Mouse (Mus musculus): Measurements from ENCODE around the gene Bpi. TPM values are rescaled to one million over a fixed set of nuclear protein-coding genes. Genes with fewer than 3 reads are reported as not detected.

Gene Bpi
- polyA plus RNA-seq, 1 experiment from 2014 or later = not detected

GRCm38 (mm10) chr2:158247852-158248251 lies 10.0 kb upstream of the Bpi start:
- WGBS = 82% methylated on average over 6 of the region's 6 CpGs
- no peak for ATAC-seq (replicated peaks; ENCODE audit: low FRiP score, low TSS enrichment, low read depth)

DNA sequence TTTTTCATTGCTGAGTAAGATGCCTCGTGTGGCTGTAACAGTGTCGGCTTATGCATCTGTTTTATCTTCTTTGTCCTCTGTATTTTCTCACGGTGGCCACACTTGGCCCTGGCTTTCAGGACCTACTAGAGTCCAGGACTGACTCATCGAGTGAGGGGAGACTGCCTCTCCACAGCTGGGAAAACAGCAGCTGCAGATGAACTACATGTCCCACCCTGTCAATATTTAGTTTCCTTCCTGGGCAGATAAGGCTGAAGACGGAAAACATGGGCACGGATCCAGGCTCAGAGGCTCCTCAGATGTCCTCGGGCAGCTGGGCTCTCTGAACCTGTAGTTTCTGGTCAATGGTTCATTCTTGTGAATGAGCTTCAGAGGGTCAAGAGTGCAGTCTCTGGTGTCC lies 9.6 kb upstream of the Bpi start:
- ATAC-seq (replicated peaks; ENCODE audit: low FRiP score, low TSS enrichment, low read depth) (no peak), DNase-seq (ENCODE audit: low spot score) (no peak)
- no peak overlapping the region for H3K9ac ChIP-seq (ENCODE audit: low read length)
- WGBS = 39% methylated on average over 7 of the region's 7 CpGs
- no peaks in the 10 kb centered on the region for H3K36me3 ChIP-seq (ENCODE audit: control insufficient read depth, insufficient read depth, low read length)
- H3K27me3 ChIP-seq (replicated peaks; ENCODE audit: control insufficient read depth, insufficient read depth, low read length) = no peaks in the 10 kb centered on the region
- H3K4me2 ChIP-seq (ENCODE audit: low read length) = no peak overlapping the region
- no peak overlapping the region for H3K27ac ChIP-seq (ENCODE audit: low read depth)
- no peak overlapping the region for H3K4me3 ChIP-seq (ENCODE audit: low read depth, low read length)
- H3K9me3 ChIP-seq (ENCODE audit: control insufficient read depth, low read length) = no peaks in the 10 kb centered on the region
- no peaks in the 10 kb centered on the region for H3K4me1 ChIP-seq (replicated peaks; ENCODE audit: control insufficient read depth, insufficient read depth, low read length)

More at GRCm38 (mm10) chr2:158247852-158248251, 10.0 kb upstream of the Bpi start:
- no peaks in the 10 kb centered on the region for H3K9me3 ChIP-seq (ENCODE audit: control insufficient read depth, low read length)
- H3K27ac ChIP-seq (ENCODE audit: low read depth) = no peak overlapping the region
- no peaks in the 10 kb centered on the region for H3K36me3 ChIP-seq (ENCODE audit: control insufficient read depth, insufficient read depth, low read length)
- H3K4me1 ChIP-seq (replicated peaks; ENCODE audit: control insufficient read depth, insufficient read depth, low read length) = no peaks in the 10 kb centered on the region
- H3K4me2 ChIP-seq (ENCODE audit: low read length) = no peak overlapping the region
- DNase-seq (ENCODE audit: low spot score) = no peak
- no peak overlapping the region for H3K4me3 ChIP-seq (ENCODE audit: low read depth, low read length)
- no peaks in the 10 kb centered on the region for H3K27me3 ChIP-seq (replicated peaks; ENCODE audit: control insufficient read depth, insufficient read depth, low read length)
- no peak overlapping the region for H3K9ac ChIP-seq (ENCODE audit: low read length)

GRCm38 (mm10) chr2:158250558-158250957 lies 7.3 kb upstream of the Bpi start:
- Histone ChIP-seq H3K9me3 (ENCODE audit: control insufficient read depth, low read length) (no peaks in the 10 kb centered on the region), H3K36me3 (ENCODE audit: control insufficient read depth, insufficient read depth, low read length) (no peaks in the 10 kb centered on the region), H3K4me1 (replicated peaks; ENCODE audit: control insufficient read depth, insufficient read depth, low read length) (no peaks in the 10 kb centered on the region), H3K4me3 (ENCODE audit: low read depth, low read length) (no peak overlapping the region), H3K27me3 (replicated peaks; ENCODE audit: control insufficient read depth, insufficient read depth, low read length) (no peaks in the 10 kb centered on the region), H3K9ac (ENCODE audit: low read length) (no peak overlapping the region), H3K27ac (ENCODE audit: low read depth) (no peak overlapping the region), H3K4me2 (ENCODE audit: low read length) (no peak overlapping the region)
- WGBS = 71% methylated on average over 4 of the region's 4 CpGs
- DNase-seq (ENCODE audit: low spot score) = no peak
- ATAC-seq (replicated peaks; ENCODE audit: low FRiP score, low TSS enrichment, low read depth) = no peak

DNA sequence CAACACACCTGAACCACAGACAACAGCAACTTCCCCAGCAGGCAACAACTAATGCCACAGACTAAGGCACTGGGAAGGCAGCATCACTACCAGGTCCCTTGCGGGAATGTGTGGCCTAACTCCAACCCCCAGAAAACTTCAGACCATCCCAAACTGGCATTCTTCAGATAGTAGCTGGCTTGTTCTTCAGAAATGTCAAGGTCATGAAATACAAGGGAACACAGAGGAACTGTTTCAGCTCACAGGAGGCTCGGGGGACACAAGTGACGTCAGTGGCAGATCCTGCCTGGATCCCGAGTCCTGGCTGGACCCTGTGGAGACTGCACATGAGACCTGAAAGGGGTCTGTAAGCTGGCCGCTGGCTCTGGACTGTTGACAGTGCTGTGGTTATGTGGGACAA lies 4.1 kb upstream of the Bpi start:
- Histone ChIP-seq H3K36me3 (ENCODE audit: control insufficient read depth, insufficient read depth, low read length) (no peaks in the 10 kb centered on the region), H3K4me1 (replicated peaks; ENCODE audit: control insufficient read depth, insufficient read depth, low read length) (peaks cover 18% of the 10 kb centered on the region), H3K9me3 (ENCODE audit: control insufficient read depth, low read length) (no peaks in the 10 kb centered on the region), H3K4me2 (ENCODE audit: low read length) (no peak overlapping the region), H3K9ac (ENCODE audit: low read length) (no peak overlapping the region), H3K27ac (ENCODE audit: low read depth) (no peak overlapping the region), H3K4me3 (ENCODE audit: low read depth, low read length) (no peak overlapping the region), H3K27me3 (replicated peaks; ENCODE audit: control insufficient read depth, insufficient read depth, low read length) (no peaks in the 10 kb centered on the region)
- ATAC-seq (replicated peaks; ENCODE audit: low FRiP score, low TSS enrichment, low read depth) (no peak), DNase-seq (ENCODE audit: low spot score) (no peak)
- 80% methylated on average over 5 of the region's 5 CpGs for WGBS

DNA sequence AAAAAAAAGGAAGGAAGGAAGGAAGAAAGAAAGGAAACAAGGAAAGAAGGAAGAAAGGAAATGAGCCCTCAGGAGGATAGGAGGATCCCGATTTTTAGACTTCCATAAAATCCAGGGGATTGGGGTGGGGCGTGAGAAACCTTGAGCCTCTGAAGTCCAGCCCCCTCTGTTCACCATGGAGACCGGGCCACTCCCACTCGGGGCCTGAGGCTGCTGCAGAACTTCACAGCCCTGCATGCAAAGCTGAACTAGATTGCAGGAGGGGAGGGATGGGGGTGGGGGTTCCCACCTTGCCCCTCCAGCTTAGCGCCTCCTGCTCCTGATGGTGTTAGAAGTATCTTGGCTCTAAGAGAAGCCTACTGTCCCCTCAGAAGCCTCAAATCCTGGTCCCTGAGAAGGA lies 1.0 kb upstream of the Bpi start:
- Histone ChIP-seq H3K27me3 (replicated peaks; ENCODE audit: control insufficient read depth, insufficient read depth, low read length) (no peaks in the 10 kb centered on the region), H3K27ac (ENCODE audit: low read depth) (peak overlapping the region; percentile 11; the same call in 1 of the 2 replicates), H3K36me3 (ENCODE audit: control insufficient read depth, insufficient read depth, low read length) (no peaks in the 10 kb centered on the region), H3K9me3 (ENCODE audit: control insufficient read depth, low read length) (no peaks in the 10 kb centered on the region), H3K4me3 (ENCODE audit: low read depth, low read length) (no peak overlapping the region), H3K4me2 (ENCODE audit: low read length) (peak overlapping the region; percentile 25; the same call in 1 of the 2 replicates), H3K4me1 (replicated peaks; ENCODE audit: control insufficient read depth, insufficient read depth, low read length) (peaks cover 18% of the 10 kb centered on the region), H3K9ac (ENCODE audit: low read length) (no peak overlapping the region)
- ATAC-seq (replicated peaks; ENCODE audit: low FRiP score, low TSS enrichment, low read depth) (peak; percentile 61; the same call in 1 of the 2 replicates), DNase-seq (ENCODE audit: low spot score) (peak; percentile 61)
- WGBS = 5% methylated on average over 5 of the region's 5 CpGs

DNA sequence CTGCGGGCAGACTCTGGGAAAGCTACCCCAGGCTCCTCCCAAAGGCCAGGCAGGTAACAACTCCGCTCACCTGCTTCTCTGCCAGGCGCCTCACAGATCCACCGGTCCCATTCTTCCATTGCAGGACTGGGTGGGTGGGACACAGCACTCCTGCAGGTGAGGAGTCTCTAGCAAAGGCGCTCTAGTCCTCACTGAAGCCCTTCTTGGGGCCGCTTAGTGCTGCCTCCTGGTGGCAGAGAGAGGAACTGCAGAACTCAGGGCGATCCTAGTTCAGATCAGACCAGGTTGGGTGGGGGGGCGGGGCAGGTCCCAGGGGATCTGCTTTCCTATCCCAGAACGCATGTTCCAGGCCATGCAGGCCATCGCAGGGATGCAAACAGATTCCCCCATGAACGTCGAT lies 887 bp downstream of the Bpi start:
- Histone ChIP-seq H3K27me3 (replicated peaks; ENCODE audit: control insufficient read depth, insufficient read depth, low read length) (no peaks in the 10 kb centered on the region), H3K9me3 (ENCODE audit: control insufficient read depth, low read length) (no peaks in the 10 kb centered on the region), H3K4me2 (ENCODE audit: low read length) (no peak overlapping the region), H3K27ac (ENCODE audit: low read depth) (no peak overlapping the region), H3K4me1 (replicated peaks; ENCODE audit: control insufficient read depth, insufficient read depth, low read length) (peaks cover 18% of the 10 kb centered on the region), H3K9ac (ENCODE audit: low read length) (no peak overlapping the region), H3K36me3 (ENCODE audit: control insufficient read depth, insufficient read depth, low read length) (no peaks in the 10 kb centered on the region), H3K4me3 (ENCODE audit: low read depth, low read length) (no peak overlapping the region)
- ATAC-seq (replicated peaks; ENCODE audit: low FRiP score, low TSS enrichment, low read depth) = peak; percentile 52
- 15% methylated on average over 12 of the region's 12 CpGs for WGBS
- DNase-seq (ENCODE audit: low spot score) = peak; percentile 90

DNA sequence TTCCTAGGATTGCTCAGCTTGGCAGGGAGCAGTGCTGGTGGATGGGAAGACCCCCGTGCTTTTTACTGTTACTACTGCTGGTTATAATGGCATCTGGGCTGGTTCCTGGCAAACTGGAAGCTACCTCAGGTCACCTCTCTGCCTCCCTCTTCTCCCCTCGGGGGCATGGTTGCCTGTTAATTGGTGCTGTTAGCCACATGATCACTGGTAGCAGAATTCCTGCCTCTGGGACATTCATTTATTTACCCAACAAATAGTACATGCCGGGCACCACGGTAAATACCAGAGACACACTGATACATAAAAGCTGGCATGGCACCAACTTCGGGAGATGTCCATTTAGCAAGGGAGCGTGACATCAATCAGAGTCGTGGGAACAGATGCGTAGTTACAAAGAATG lies 1.6 kb downstream of the Bpi start:
- H3K27ac ChIP-seq (ENCODE audit: low read depth) = no peak overlapping the region
- no peaks in the 10 kb centered on the region for H3K27me3 ChIP-seq (replicated peaks; ENCODE audit: control insufficient read depth, insufficient read depth, low read length)
- no peak overlapping the region for H3K9ac ChIP-seq (ENCODE audit: low read length)
- H3K4me2 ChIP-seq (ENCODE audit: low read length) = no peak overlapping the region
- DNase-seq (ENCODE audit: low spot score) = no peak
- WGBS = 70% methylated on average over 8 of the region's 8 CpGs
- H3K9me3 ChIP-seq (ENCODE audit: control insufficient read depth, low read length) = no peaks in the 10 kb centered on the region
- H3K36me3 ChIP-seq (ENCODE audit: control insufficient read depth, insufficient read depth, low read length) = no peaks in the 10 kb centered on the region
- peaks cover 18% of the 10 kb centered on the region for H3K4me1 ChIP-seq (replicated peaks; ENCODE audit: control insufficient read depth, insufficient read depth, low read length)
- no peak for ATAC-seq (replicated peaks; ENCODE audit: low FRiP score, low TSS enrichment, low read depth)
- no peak overlapping the region for H3K4me3 ChIP-seq (ENCODE audit: low read depth, low read length)

- Histone ChIP-seq H3K9me3 (ENCODE audit: control insufficient read depth, low read length) (no peaks in the 10 kb centered on the region), H3K27me3 (replicated peaks; ENCODE audit: control insufficient read depth, insufficient read depth, low read length) (no peaks in the 10 kb centered on the region), H3K36me3 (ENCODE audit: control insufficient read depth, insufficient read depth, low read length) (no peaks in the 10 kb centered on the region), H3K9ac (ENCODE audit: low read length) (no peak overlapping the region), H3K27ac (ENCODE audit: low read depth) (no peak overlapping the region), H3K4me1 (replicated peaks; ENCODE audit: control insufficient read depth, insufficient read depth, low read length) (no peaks in the 10 kb centered on the region), H3K4me3 (ENCODE audit: low read depth, low read length) (no peak overlapping the region), H3K4me2 (ENCODE audit: low read length) (no peak overlapping the region)
- WGBS = 70% methylated on average over 3 of the region's 3 CpGs
- ATAC-seq (replicated peaks; ENCODE audit: low FRiP score, low TSS enrichment, low read depth) (no peak), DNase-seq (ENCODE audit: low spot score) (no peak)
Measured at GRCm38 (mm10) chr2:158264877-158265276, 7.0 kb downstream of the Bpi start.

GRCm38 (mm10) chr2:158270017-158270416 lies 12.1 kb downstream of the Bpi start:
- Histone ChIP-seq H3K4me2 (ENCODE audit: low read length) (no peak overlapping the region), H3K27ac (ENCODE audit: low read depth) (no peak overlapping the region), H3K27me3 (replicated peaks; ENCODE audit: control insufficient read depth, insufficient read depth, low read length) (no peaks in the 10 kb centered on the region), H3K9me3 (ENCODE audit: control insufficient read depth, low read length) (no peaks in the 10 kb centered on the region), H3K9ac (ENCODE audit: low read length) (no peak overlapping the region), H3K4me3 (ENCODE audit: low read depth, low read length) (no peak overlapping the region), H3K4me1 (replicated peaks; ENCODE audit: control insufficient read depth, insufficient read depth, low read length) (no peaks in the 10 kb centered on the region), H3K36me3 (ENCODE audit: control insufficient read depth, insufficient read depth, low read length) (no peaks in the 10 kb centered on the region)
- 78% methylated on average over 8 of the region's 8 CpGs for WGBS
- ATAC-seq (replicated peaks; ENCODE audit: low FRiP score, low TSS enrichment, low read depth) (no peak), DNase-seq (ENCODE audit: low spot score) (no peak)

All from intestine, embryonic 14.5 days (tissue).